Mouse (Mus musculus) right cerebral cortex, adult 18-20 months (tissue): ENCODE results near the gene Kdm4b.

Experiments used
- DNase-seq: peaks from one replicate; pipeline ENCODE4 v3.0.0; 2022; ENCODE audit warnings: mixed read lengths

Kdm4b gene

GRCm38 (mm10) chr17:56444771-56445170, 118.9 kb downstream of the Kdm4b start:
- DNase-seq, result no peak

DNA sequence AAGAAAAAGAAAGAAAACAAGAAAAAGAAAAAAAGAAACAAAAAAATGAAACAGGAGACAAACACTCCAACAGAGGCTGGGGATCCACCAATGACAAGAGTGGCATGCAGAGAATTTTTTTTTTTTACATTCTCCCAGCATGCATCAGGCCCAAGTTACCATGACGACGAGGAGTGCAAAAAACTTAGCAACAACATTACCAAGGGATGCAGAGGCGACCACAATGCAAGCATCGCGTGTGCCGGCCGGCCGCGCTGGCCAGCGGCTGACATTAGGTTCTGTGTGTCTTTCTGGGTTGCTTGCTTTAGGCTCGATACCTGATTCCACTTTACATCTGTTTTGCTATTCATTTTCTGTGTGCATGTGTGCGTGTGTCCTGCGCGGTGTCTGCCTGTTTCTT, 119.5 kb downstream of the Kdm4b start:
- peak; percentile 76 for DNase-seq

GRCm38 (mm10) chr17:56447716-56448115, 121.9 kb downstream of the Kdm4b start:
- DNase-seq, result no peak
